Mouse (Mus musculus): ENCODE data around the gene Prdm15. TPM values are rescaled to one million over a fixed set of nuclear protein-coding genes. Genes with fewer than 3 reads are reported as not detected.
A peak's percentile ranks its signal among the peaks of the same experiment; 100 is the strongest.

Prdm15 gene
- total RNA-seq (2022), result 10 to 100 TPM; 15.1 to 23.2 (median 17.4) TPM

DNA sequence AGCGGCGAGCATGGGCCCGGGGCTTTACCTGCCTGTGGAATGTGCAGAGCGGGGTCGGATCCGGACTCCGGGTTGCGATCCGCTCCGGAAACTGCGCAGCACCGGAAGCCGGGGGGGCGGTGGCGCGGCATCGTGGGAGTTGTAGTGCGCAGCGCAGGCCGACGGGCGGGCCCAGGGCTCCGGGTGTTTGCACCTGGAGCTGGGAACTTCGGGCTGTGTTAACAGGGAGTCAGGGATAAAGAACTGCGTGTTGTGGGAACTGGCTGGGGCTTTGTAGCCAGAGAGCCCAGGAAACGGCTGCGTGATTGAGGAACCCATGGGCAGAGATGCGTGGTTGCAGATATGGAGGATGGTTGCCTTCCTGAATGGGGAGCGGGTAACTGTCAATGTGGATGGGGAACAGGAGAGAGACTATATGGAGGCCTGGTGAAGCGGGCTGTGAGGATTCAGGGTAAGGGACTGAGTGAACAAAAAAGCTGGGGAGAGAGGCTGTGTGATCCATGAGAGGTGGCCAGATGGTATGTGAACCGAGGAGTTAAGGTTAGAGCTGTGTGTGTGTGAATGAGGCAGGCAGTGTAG, at the start of gene Prdm15:
TSS of gene Prdm15 (minus strand) at position 110 of the 579 bp plus-strand sequence.
- DNase-seq (ENCODE audit: low spot score in 2 of 2), result peak; percentile 85

DNA sequence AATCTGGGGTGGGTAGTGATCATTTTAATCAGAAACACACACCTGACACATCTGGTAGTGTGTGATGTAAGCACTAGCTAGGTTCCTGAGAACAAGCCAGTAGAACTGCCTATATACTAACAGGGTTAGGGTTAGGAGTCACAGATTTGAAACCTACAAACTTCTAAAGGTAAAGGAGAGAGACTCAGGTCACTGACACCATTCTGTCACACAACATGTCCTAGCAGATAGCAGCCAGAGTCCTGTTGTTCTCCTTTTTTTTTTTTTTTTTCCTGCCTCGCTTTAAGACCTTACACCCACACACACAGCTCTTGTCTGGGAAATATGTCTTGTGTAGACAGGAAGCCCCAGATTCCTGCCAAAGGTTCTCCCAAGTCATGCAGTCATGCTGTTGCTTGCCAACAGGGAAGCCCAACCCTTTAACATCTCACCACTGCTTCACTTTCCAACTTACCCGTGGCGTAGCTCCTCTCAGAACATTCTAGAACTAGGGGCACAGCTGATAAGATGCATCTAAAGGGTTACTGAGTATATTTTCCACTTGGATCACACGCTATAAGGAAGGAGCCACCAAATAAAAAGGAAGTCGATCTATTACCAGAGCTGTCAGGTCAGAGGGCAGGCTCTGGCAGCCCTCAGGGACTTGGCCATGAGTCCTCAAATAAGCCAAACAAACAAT, 45.8 kb upstream of the Prdm15 start:
- DNase-seq (ENCODE audit: low spot score in 2 of 2), result no peak

DNA sequence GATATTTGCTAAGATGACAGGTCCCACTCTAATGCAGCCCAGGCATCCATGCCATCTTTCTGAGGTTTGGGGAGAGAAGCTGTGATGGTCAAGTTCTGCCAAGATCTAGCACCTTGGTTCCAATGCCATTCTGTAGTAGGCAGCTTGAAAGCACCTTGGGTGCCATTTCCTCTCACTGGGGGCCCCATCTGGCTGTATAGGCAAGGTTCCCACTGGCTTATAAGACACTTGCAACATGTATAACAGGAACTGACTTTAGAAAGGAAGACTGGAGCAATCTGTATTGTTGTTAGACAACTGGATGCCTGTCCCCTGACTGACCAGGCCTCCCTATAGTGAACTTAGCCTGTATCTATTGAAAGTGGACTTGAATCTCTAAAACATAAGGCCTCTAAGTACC, 36.1 kb upstream of the Prdm15 start:
- DNase-seq (ENCODE audit: low spot score in 2 of 2), result no peak

DNA sequence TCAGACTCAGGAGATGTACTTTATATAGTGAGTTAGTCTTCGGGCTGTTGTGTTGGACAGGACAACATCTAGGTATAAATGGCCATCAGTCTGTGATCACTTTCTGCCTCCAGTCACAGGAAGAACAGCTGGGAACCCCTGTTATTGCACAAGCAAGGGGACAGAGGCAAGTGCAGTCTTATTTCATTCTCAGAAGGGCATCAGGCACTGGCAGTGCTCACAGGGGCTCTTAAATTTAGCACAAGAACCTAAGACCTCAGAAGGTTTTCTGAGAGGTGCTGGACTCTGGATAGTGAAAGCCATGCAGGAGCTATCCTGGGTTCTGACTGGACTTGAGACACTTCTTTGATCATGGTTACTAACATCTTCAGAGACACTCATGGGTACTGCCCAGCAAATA, 32.0 kb upstream of the Prdm15 start:
- DNase-seq (ENCODE audit: low spot score in 2 of 2), result no peak

DNA sequence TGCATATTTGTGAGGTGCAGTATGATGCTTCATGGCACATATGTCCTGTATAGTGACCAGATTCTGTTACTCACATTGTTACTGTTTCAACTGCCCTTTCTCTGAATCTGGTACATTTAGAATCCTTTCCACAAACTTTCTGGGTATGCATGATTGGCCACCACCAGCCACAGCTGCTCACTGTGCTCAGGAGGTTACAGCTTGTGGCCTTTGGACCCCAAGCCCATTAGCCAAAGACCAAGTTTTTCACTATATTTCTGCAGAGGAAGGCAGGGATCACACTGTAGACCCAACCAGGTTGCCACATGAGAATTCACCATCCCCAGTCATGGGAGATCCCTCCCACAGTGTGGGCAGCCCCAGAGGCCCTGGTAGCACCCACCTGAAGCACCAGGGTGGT, 31.2 kb upstream of the Prdm15 start:
- no peak for DNase-seq (ENCODE audit: low spot score in 2 of 2)

DNA sequence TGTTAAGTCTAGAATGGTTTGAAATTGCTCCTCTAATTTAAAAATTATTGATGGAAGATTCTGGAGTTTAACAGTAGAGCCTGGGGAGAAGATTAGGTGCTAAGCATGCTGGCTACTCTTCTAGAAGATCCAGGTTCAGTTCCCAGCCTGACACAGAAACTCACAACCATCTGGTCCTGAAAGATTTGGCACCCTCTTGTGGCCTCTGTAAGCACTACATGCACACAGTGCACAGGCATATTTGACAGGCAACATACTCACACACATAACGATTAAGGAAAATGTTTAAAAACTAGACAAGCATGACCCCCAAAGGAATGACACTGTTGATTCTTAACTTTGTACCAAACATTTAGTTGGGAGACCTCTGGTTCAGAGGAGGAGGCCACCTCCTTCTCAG, 27.5 kb upstream of the Prdm15 start:
- no peak for DNase-seq (ENCODE audit: low spot score in 2 of 2)

DNA sequence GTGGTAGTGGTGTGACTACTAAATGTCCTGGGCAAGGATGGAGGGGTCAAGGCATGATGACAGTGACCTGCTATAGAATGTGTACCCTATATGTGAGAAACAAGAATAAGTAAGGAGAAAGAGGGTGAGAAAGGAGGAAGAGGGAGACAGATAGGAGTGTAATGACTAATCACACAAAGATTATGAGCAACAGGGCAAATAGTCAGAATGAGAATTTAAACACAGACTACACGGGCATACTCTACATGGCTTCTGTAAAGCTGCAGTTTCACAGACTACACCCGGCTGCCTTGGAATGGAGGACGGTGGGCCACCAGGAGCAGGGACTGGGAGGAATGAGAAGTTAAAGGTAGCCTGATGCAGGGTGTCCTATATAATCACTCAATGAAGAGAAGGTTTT, 25.9 kb upstream of the Prdm15 start:
- no peak for DNase-seq (ENCODE audit: low spot score in 2 of 2)

DNA sequence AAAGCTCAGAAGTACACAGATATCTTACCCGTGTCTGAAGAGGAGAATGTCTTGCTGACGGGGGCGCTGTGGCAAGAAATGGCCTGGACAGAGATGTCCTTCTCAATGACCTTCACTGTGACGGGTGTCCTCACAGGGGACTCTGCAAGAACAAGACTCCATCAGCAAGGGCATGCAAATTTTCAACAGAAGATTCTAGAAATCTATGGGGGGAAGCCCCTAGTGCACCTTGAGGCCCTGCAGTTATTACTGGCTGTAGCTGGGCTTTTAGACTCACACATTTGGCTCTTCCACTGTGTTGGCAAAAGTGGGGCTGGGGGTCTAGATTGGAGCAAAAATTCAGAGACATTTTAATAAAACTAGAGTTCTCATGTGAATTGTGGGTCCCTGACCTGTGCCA, 23.5 kb upstream of the Prdm15 start:
- DNase-seq (ENCODE audit: low spot score in 2 of 2), result no peak

DNA sequence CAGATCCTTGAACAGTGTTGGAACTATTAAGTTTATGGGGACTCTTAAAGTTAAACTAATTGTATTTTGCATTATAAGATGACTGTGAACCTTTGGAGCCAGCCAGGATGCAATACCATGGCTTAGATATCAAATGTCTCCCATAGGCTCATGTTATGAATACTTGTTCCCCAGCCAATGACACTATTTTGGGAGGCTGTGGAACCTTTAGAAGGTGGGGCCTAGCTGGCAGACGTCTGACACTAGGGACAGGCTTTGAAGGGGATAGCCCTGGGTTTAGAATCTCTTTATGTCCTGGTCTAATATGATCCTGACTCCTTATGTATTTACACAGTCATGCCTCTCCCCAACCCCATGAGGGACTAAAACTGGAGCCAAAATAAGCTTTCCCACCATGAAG, 22.7 kb upstream of the Prdm15 start:
- DNase-seq (ENCODE audit: low spot score in 2 of 2), result no peak

DNA sequence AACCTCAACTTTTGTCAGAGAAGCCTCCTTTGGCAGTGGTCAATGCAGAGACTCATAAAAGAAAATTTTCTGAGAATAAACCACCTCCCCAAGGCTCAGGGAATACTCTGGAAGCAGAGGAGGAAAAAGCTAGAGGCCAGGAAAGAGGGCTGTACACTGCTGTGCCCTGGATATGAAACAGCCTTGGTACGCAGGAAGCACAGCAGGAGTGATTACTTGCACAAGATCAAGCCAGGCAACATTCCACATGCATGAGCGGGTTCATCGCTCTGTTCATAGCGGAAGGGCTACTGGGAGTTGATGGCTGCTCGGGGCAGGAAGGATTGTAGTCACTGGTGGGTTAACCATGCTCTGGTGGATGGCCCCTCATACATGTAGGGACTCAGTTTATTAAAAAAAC, 21.0 kb upstream of the Prdm15 start:
- no peak for DNase-seq (ENCODE audit: low spot score in 2 of 2)

DNA sequence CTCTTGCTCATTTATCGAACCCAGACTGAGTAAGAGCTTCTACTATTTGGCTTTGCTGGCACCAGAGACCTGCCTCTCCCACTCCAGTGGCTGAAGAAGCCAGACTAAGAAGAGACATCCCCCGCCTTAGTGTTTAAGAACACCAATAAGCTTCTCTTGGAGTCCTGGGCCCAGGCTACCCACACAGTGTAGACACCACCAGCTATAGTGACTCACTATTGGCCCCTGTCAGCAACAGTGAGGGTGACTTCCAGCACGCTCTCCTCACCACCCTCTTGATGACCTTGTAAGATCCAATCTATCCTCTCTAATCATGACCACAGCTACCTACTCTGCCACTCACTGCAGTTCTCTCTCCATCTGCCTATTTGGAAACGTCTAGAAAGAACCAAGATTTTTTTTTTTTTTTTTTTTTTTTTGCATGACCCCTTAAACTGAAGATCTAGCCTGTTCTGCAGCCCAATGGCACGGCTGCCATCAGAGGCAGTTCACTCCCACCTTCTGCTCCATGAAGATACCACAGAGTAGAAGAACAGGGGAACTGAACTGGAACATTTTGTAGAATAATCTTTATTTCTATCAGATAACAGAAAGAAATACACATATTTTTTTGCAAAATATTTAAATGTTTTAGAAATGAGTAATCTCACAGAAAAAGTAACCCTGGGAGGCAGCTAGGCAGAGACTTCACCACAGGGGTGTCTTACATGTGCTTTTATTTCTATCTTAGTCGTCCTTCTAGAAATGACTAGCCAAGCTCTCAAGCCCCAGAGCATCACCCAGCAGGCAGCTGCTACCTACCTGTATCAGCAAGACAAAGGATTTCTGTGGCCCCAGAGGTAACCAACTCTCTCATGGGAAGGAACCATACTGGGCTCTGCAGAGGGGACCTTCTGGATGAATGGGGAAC, 17.8 kb upstream of the Prdm15 start:
- DNase-seq (ENCODE audit: low spot score in 2 of 2), result no peak

DNA sequence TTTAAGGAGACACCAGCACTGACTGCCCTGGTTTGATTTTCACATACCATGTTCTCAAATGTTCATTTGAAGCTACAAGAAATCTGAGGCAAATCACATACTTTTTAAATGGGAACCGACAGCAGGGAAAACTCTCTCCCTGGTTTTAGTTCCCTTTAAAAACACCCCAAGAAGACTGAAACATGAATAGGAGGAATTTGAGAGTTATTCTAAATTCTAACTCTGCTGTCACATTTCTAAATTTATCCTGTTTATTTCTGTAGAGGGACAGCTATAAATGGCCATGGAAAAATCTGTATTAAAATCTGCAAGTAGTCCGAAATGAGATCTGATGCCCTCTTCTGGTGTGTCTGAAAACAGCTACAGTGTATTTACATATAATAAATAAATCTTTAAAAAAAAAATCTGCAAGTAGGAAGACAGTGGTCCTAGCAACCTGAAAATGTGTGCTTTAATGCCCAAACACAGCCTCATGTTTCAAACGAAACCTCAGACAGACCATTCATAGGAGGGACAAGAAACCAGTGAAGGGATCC, 12.3 kb upstream of the Prdm15 start:
- DNase-seq (ENCODE audit: low spot score in 2 of 2), result no peak

DNA sequence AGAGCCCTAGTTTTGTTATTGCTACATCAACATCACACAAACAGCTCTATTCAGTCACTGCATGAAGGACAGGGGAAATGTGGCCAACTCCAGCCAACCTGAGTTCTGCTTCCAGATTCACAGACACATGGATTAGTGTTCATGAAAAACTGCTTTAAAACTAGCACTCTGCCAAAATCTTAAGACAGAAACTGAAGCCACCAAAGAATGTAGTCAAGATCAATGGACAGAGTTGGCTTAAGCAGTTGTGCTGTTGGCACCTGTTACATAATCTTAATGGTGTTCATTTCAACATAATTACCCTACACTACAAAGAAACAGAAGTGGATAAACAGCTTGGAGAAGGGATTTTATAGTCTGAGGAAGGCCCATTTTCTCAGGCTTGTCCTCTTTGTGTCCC, 4.4 kb upstream of the Prdm15 start:
- no peak for DNase-seq (ENCODE audit: low spot score in 2 of 2)

DNA sequence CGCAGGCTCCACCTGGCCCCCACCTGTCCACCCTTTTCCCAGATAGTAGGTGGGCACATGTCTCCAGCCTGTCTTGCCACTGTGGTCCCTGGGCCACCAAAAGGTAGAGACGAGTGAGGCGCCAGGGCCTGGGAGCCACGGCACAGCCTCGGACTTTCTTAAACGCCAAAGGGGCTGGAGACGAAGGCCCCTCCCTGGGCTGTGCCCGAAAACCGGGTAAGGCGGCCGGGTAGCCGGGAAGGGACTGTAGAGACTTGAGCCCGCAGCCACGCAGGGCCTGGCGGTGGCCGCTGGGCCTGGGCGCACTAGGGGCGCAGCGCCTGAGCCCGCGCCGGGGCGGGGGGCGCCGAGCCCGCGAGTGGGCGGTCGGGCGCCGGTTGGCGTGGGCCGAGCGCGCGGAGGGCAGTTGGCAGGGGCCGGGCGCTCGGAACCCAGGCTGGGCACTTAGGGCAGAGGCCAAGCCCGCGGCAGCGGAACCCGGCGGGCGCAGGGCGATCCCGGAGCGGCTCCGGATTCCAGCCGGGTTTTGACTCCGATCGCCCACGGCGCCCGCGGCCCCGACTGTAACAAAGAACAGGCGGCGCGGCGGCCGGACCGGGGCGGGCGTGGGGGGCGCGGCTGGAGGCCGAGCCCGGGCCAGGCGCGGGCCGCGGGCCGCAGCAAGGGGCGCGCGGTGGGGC, 449 bp downstream of the Prdm15 start:
- peak; percentile 76 to 79 for DNase-seq (ENCODE audit: low spot score in 2 of 2)

DNA sequence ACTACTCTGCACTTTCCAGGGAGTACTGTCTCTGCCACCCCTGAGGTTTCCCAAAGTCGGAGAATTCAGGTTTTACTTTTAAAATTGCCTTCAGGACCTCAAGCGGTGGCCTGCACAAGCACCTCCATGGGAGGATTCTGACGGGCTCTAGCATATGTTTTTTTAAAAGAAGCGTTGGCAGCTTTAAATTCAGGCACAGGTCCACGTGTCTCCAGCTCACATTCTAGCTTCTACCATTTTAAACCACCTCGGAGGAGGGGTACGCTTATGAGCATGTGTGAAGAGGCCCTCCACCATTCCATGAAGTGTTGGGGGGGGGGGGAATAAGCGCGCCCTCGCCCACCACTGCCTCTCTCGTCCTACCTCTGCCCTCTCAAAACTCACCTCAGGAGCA, 986 bp downstream of the Prdm15 start:
- peak; percentile 40 to 71 for DNase-seq (ENCODE audit: low spot score in 2 of 2)

DNA sequence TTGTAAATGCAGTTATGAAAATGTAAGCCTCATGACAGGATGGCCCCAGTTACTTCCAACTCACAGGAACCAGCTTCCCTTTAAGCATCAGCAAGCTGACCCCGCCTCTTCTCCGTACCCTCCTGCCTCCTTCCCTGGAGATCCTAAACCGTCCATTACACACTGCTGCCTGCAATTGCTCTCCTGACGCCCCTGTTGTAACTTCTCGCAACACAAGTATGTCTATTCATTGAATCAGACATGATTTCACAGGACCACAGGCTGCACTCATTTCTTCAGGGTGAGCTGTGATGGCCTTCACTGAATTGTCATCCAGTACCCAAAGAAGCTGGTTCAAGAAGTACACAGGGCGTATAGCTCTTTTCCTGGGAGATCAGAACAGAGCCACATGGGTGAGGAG, 2.8 kb downstream of the Prdm15 start:
- DNase-seq (ENCODE audit: low spot score in 2 of 2), result no peak

DNA sequence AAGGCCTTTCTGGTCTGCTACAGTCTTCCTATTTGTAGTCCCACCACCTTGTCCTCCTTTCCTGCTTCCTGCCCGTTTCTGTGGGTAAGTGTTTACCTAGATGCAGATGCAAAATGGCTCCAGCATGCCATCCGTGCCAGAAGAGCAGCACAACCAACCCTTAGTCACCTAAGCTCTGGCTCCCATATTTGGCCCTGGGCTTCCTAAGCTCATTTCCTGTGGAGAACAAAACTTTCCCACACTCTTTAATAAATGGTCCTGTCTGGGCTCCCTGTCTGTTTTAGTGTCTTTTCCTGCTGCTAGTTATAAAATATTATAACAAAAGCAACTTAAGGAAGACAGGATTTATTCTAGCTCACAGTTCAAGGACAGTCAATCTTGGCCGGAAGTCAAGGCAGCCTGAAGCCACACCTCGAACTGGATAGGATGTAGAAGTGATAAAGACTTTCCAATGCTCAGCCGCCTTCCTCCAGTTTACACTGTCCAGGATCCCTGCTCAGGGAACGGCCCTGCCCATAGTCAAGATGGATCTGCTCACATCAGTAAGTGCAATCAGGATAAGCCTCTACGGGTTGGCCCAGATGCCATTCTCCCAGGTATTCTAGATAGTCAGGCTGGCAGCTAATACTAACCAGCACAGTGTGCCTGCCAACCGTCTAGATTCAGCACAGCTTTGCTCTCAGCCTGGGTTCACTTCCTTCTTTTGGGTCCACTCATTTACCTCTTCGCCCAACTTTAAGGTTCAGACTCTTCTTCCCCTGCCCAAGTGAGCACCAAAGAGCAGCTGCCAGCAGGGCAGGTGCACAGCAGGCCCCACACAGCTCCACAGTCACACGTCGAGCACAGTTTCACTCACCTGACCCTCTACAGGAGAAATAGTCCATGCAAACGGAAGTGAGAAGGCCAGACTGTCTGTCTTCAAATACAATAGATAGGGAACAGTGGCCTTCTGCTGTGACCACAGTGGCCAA, 6.4 kb downstream of the Prdm15 start:
- DNase-seq (ENCODE audit: low spot score in 2 of 2), result no peak

DNA sequence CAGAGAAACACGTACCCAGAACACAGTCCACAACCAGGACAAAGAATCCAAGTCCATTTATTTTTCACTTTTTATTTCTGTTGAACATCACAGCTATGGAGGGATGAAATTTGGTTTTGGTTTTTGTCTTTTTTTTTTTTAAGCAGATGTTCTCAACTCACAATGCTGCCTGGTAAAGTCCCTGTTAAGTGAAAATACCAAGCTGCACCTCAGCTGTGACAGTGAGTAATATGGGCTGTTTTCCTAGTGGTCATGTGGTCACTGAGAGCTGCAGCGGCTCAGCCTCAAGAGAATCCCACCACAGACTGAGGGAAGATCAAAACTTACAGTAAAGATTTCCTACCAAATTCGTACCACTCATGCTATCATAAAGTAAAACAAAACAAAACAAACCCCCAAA, 19.5 kb downstream of the Prdm15 start:
- no peak for DNase-seq (ENCODE audit: low spot score in 2 of 2)

DNA sequence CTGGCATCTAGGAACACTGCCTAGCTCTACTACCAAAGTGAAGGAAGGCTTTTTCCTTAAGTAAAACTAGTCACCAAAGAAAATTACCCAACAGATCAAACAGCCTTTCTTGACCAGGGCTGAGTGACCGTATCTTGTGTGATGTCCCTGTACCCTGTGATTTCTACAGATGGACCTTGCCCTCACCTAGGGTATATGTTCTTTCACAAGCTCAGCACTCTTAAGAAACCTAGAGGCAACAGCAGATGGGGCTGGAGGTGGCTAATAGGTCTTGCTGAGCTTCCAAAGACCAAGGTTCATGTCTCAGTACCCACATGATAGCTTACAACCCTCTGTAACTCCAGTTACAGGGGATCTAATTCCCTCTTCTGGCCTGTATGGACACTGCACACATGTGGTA, 23.4 kb downstream of the Prdm15 start:
- DNase-seq (ENCODE audit: low spot score in 2 of 2), result no peak

DNA sequence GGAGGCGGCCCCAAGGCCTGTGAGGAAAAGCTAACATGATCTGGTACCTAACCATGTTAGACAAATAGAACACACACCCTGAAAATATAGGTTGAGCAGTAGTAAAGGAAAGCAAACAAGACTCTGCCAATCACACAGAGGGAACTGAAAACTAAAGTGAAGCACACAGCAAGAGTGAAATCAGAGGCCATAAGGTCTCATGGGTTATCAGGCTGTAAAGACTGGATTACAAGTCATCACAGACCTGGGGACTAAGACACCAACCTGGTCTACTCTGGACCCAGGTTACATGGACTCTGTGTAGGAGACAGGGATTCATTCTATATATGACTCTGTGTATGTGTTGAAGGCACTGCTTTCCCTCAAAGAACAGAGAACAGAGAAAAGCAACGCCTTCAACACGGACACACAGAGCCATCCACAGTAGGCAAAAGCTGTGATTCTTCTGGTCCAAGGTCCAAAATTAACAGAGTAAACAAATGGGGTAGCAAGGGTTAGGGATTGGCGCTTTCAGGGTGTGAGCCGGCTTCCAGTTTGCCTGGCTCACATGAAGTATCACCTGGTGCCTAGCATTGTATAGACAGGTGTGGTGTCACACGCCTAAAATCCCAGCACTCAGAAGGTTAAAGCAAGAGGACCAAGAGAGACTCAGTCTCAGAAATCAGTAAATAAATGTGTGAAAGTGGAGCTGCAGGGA, 28.2 kb downstream of the Prdm15 start:
- no peak for DNase-seq (ENCODE audit: low spot score in 2 of 2)

Data from left cerebral cortex, adult 8-10 months (tissue).